Mouse (Mus musculus): ENCODE results near the gene Sh3gl1. TPM values are rescaled to one million over a fixed set of nuclear protein-coding genes. Genes with fewer than 3 reads are reported as not detected.

Sh3gl1 gene
- polyA plus RNA-seq, 1 experiment from 2014 or later: 124 TPM

DNA sequence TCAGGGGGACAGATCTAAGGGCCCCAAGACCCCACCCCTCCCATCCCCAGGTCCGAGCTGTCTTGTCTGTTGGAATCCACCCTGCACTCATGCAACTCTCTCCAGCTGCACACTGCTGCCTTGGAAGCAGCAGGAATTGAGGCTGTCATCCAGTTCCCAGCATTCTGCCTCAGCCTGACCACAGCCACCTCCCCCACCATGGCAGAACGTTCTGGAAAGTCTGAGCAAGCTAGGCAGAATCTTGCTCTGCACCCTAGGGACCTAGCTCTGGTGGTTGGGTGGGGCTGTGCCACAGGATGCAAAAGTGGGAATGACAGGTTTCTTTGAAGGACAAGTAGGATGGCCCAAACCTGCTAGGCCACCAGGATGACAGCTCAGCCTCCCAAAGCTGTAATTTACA lies 12.0 kb downstream of the Sh3gl1 start:
- Histone ChIP-seq H3K4me2 (replicated peaks) (no peak overlapping the region), H3K9ac (no peak overlapping the region), H3K4me1 (replicated peaks) (peaks cover 19% of the 10 kb centered on the region), H3K9me3 (no peaks in the 10 kb centered on the region), H3K36me3 (peaks cover 5% of the 10 kb centered on the region; the same call in 1 of the 2 replicates), H3K27me3 (replicated peaks) (no peaks in the 10 kb centered on the region), H3K27ac (no peak overlapping the region), H3K4me3 (replicated peaks) (no peak overlapping the region)
- WGBS: 71% methylated on average over 2 of the region's 2 CpGs
- ATAC-seq: no peak

DNA sequence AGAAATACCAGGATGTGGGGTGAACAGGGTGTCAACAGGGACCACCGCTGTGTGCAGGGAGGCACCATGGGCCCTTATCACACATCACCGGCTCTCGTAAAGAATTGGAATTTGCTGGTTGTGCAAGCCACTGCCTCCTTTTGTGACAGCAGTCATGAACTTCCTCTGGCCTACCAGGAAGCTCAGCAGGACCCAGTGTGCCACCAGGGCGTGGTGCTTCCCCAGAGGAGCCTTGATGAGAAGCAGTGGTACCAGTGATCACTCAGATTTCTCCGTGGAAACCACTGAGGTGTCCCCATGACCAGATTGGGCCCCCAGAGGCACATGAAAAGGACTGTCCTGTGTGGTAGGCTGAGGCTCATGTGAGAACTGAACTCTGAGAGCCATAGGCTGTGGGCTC lies 13.0 kb downstream of the Sh3gl1 start:
- Histone ChIP-seq H3K4me1 (replicated peaks) (peaks cover 19% of the 10 kb centered on the region), H3K27ac (peak overlapping the region; percentile 13; the same call in 1 of the 2 replicates), H3K36me3 (peaks cover 11% of the 10 kb centered on the region), H3K4me3 (replicated peaks) (no peak overlapping the region), H3K9ac (no peak overlapping the region), H3K9me3 (no peaks in the 10 kb centered on the region), H3K4me2 (replicated peaks) (no peak overlapping the region), H3K27me3 (replicated peaks) (no peaks in the 10 kb centered on the region)
- no peak for ATAC-seq
- 62% methylated on average over 5 of the region's 5 CpGs for WGBS

DNA sequence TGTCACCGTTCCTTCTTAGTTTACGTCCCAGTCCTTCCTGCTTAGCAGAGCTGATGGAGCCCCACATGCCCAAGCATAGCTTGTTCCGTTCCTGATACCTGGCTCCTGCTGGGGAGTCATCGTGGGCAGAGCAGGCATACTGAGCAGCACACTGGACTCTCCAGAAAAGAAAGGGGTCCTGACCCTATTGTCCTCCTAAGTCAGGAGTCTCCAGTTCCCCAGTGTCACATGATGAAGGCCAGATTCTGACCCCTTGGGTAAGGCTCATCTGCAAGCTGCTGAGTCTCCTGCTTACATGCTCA lies 13.5 kb downstream of the Sh3gl1 start:
- WGBS: 78% methylated on average over 4 of the region's 4 CpGs

DNA sequence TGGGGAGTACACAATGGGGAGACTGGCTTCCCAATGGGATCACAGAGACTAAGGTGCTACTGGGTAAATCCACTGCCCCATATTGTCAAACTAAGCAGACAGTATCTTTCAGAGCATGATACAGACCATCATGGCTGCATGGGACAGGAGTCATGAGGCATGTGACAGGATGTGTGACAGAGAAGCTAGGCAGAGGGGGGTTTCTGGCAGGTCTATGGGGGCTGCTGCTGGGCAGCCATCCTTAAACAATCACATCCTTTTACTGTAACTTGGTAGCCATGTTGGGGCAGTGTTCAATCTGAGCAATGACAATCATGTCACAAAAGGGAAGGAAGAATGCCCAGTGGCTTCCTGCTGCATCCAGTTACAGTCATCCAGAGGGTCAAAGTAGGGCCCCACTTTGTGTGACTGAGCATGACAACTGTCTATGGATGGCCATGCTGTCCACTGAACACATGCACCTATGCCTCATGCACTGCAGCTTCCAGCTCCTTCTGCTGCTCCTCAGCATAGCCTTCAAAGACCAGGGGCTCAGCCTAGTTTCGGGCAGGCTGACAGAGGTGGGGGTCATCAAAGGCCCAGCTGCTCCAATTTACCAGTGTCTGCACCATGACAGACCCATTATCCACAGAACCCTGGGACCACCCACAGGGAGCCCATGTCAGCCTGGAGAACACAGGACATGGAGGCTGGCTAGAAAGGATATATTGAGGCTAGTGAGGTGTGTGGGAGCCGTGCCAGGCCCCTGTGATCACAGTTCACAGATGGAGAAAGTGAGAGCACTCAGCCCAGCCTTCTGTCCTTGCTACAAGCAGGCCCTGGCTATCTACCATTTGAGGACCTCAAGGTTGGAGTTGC lies 14.1 kb downstream of the Sh3gl1 start:
- H3K9me3 ChIP-seq: no peaks in the 10 kb centered on the region
- no peak overlapping the region for H3K9ac ChIP-seq
- ATAC-seq: no peak
- WGBS: 57% methylated on average over 2 of the region's 2 CpGs
- no peak overlapping the region for H3K27ac ChIP-seq
- H3K4me2 ChIP-seq (replicated peaks): no peak overlapping the region
- H3K4me1 ChIP-seq (replicated peaks): peaks cover 19% of the 10 kb centered on the region
- H3K27me3 ChIP-seq (replicated peaks): no peaks in the 10 kb centered on the region
- H3K36me3 ChIP-seq: peaks cover 20% of the 10 kb centered on the region
- H3K4me3 ChIP-seq (replicated peaks): no peak overlapping the region

More for the DNA sequence above, 13.5 kb downstream of the Sh3gl1 start:
- H3K36me3 ChIP-seq: peaks cover 15% of the 10 kb centered on the region
- H3K4me3 ChIP-seq (replicated peaks): no peak overlapping the region
- no peak overlapping the region for H3K9ac ChIP-seq
- H3K27ac ChIP-seq: no peak overlapping the region
- no peak overlapping the region for H3K4me2 ChIP-seq (replicated peaks)
- no peaks in the 10 kb centered on the region for H3K27me3 ChIP-seq (replicated peaks)
- H3K4me1 ChIP-seq (replicated peaks): peaks cover 19% of the 10 kb centered on the region
- H3K9me3 ChIP-seq: no peaks in the 10 kb centered on the region
- no peak for ATAC-seq

DNA sequence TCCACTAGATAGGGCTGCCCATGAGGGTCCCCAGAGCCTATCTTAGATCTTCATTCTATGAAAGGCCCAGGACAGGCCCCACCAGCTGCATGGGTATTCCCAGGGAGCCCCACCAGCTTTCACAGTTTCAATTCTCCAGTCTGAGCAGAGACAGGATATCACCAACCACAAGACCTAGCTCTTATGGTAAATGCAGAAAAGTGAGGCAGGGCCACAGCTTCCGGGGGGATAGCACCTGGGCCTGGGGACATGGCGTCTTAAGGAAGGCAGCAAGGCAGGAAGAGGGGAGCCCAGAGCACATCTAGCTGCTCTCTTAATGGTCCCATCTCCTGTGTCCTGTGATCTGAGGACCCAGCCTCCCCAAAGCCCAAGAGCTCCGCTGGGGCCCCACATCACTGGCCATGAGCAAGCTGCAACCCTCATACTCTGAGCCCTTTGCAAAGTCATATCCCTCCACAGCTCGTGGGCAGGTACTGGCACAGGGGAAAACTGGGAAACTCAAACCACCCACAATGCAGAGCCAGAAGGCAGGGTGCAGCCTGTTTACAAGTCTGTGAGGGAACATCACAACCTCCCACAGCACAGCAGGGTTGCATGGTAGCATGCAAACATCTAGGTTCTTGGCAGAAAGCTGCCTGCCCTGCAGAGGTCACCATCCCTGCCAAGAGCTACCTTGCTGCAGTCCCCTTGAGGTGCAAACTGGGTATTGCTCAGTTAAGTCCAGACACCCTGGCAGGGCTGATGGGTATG lies 15.1 kb downstream of the Sh3gl1 start:
- Histone ChIP-seq H3K27ac (no peak overlapping the region), H3K4me2 (replicated peaks) (no peak overlapping the region), H3K27me3 (replicated peaks) (no peaks in the 10 kb centered on the region), H3K9ac (no peak overlapping the region), H3K36me3 (peaks cover 31% of the 10 kb centered on the region), H3K4me1 (replicated peaks) (peaks cover 19% of the 10 kb centered on the region), H3K9me3 (no peaks in the 10 kb centered on the region), H3K4me3 (replicated peaks) (no peak overlapping the region)
- no peak for ATAC-seq
- 82% methylated on average over 4 of the region's 4 CpGs for WGBS

DNA sequence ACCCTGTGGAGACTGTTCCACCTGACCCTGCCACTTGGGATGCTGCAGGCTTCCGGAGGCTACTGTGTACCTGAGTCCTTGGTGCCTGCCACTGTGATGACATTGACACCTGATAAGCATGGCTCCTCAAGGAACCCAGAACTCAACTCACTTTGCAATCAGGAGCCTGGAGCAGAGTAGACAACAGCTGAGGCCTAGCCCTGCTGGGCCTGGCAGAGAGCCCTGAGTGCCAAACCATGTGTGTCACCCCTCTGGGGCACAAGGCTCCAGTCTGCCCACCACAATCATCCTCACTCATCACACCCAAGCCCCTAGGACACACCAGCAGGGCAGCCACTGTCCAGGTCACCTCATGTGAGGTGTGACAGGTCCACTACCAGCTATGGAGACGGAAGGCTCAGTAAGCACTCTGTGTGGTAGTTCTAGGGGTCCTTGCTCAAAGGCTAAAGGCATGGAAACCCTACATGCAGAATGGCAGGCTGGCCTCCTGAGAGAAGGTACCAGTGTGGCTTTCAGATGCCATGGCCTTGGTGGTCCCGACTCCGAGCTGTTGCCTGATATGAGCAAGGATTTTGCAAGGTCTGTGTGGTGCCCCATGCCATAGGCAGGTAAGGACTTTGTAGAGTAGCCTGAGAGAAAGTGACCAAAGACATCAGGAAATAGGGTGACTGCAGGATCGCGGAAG lies 15.9 kb downstream of the Sh3gl1 start:
- H3K9me3 ChIP-seq: no peaks in the 10 kb centered on the region
- no peak overlapping the region for H3K27ac ChIP-seq
- WGBS: 90% methylated on average over 6 of the region's 6 CpGs
- no peak overlapping the region for H3K4me2 ChIP-seq (replicated peaks)
- H3K9ac ChIP-seq: no peak overlapping the region
- peaks cover 39% of the 10 kb centered on the region for H3K36me3 ChIP-seq
- no peak for ATAC-seq
- no peaks in the 10 kb centered on the region for H3K27me3 ChIP-seq (replicated peaks)
- H3K4me3 ChIP-seq (replicated peaks): no peak overlapping the region
- peaks cover 19% of the 10 kb centered on the region for H3K4me1 ChIP-seq (replicated peaks)

DNA sequence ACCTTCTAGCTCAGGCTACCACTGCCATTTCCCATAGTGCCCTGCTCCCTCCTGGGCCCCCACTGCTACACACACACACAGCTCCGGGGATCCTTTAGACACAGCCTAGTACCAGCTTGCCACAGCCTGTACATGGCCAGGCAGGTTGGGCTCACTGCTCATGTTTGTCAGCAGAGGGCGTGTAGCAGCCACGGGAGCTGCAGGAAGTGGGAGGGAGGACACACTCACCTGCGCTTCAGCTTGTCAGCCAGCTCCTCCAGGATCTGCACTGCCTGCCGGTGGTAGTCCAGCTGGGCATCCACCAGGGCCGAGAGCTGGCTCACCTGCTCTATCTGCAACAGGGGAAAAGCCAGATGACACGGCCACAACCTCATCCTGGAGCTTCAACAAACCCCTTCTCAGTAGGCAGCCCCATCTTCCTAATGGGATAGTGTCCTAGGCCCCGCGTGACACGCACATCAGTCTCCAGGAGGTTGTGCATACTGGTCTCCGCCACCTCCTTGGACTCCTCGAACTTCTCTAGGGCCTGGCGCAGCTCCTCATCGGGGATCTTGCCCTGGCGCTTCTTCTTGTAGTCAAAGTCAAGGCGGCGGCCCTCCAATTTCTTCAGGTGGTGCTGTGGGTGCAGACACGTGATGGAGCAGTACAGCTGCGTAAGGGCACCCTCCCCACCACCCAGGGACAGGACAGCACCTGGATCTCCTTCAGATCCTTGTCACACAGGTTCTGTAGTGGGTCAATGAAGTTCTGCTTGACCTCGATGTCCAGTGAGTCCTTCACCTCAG lies 17.9 kb downstream of the Sh3gl1 start:
- peaks cover 47% of the 10 kb centered on the region for H3K36me3 ChIP-seq
- peak; percentile 48 for ATAC-seq
- WGBS: 67% methylated on average over 20 of the region's 20 CpGs

DNA sequence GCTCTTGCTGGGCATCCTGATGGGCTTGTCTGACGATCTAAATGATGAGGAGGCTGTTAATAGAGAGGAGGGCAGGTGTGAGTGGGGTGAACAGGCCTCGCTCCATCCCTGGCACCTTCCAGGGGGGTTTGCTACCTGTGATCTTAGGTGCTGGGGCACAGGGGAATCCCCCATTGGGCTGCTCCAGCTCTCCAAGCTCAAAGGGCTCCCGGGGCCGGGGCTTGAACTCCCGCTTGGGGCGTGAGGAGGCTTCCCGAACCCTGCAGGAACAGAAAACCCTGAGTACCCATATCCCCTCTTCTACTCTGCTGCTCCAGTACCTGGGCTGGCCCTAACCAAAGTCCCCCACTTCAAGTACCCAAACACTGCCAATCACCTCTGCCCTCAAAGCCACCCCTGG lies 18.6 kb downstream of the Sh3gl1 start:
- H3K27ac ChIP-seq: no peak overlapping the region
- WGBS: 86% methylated on average over 7 of the region's 7 CpGs
- H3K4me1 ChIP-seq (replicated peaks): 0 out of 2 replicates have a peak, but pooled peaks cover 4% of the 10 kb centered on the region
- H3K4me3 ChIP-seq (replicated peaks): no peak overlapping the region
- H3K9ac ChIP-seq: no peak overlapping the region
- no peak overlapping the region for H3K4me2 ChIP-seq (replicated peaks)
- no peaks in the 10 kb centered on the region for H3K9me3 ChIP-seq
- no peak; the same call in 1 of the 2 replicates for ATAC-seq
- no peaks in the 10 kb centered on the region for H3K27me3 ChIP-seq (replicated peaks)
- peaks cover 49% of the 10 kb centered on the region for H3K36me3 ChIP-seq

More for the DNA sequence above, 17.9 kb downstream of the Sh3gl1 start:
- no peak overlapping the region for H3K4me2 ChIP-seq (replicated peaks)
- H3K4me1 ChIP-seq (replicated peaks): peaks cover 11% of the 10 kb centered on the region
- H3K4me3 ChIP-seq (replicated peaks): no peak overlapping the region
- H3K9me3 ChIP-seq: no peaks in the 10 kb centered on the region
- H3K27me3 ChIP-seq (replicated peaks): no peaks in the 10 kb centered on the region
- no peak overlapping the region for H3K27ac ChIP-seq
- no peak overlapping the region for H3K9ac ChIP-seq

DNA sequence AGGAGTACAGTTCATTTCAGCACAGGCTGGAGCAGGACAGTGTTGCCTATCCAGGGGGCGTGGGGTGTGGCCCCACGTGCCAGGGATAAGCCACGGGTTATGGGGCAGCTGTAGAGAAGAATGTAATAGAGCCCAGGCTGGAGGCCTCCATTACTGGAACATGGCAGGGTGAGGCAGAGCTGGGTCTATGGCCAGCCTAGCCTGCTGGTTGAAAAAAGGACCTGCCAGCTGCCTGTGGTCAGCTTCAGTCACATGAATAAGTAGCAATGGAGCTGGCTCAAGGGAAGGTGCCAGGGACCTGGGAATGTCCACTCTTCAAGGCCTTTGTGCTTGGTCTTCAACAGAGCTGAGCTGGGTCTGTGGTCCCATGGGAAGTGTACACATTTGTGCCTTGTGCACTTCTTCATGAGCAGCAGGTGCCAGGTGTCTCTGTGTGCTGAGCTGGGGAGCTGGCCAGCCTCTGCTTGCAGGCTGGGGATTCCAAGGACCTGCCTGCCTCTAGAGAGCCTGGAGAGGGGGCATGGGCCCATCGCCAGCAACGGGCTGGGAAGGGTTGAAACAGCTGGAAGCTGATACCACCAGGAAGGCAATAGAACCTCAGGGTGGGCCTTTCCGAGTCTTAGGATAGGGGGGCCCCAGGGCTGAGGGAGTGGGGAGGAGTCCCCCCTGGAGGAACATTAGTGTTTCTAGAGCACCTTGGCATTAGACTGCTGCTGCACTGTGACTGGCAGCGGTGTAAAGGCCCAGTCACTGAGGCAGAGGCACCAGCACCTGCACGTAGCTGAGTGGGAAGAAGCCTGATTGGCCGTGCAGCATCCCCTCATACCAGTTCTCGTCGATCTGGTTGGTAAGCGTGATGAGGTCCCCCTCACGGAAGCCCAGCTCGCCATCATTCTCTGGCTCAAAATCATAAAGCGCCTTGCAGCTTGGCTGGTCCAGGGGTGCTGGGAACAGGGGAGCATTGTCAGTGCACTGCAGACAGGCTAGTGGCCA lies 19.3 kb downstream of the Sh3gl1 start:
- no peaks in the 10 kb centered on the region for H3K4me1 ChIP-seq (replicated peaks)
- no peaks in the 10 kb centered on the region for H3K9me3 ChIP-seq
- H3K4me3 ChIP-seq (replicated peaks): no peak overlapping the region
- ATAC-seq: no peak
- H3K36me3 ChIP-seq: peaks cover 49% of the 10 kb centered on the region
- H3K4me2 ChIP-seq (replicated peaks): no peak overlapping the region
- no peak overlapping the region for H3K9ac ChIP-seq
- H3K27me3 ChIP-seq (replicated peaks): no peaks in the 10 kb centered on the region
- WGBS: 81% methylated on average over 15 of the region's 15 CpGs
- no peak overlapping the region for H3K27ac ChIP-seq

DNA sequence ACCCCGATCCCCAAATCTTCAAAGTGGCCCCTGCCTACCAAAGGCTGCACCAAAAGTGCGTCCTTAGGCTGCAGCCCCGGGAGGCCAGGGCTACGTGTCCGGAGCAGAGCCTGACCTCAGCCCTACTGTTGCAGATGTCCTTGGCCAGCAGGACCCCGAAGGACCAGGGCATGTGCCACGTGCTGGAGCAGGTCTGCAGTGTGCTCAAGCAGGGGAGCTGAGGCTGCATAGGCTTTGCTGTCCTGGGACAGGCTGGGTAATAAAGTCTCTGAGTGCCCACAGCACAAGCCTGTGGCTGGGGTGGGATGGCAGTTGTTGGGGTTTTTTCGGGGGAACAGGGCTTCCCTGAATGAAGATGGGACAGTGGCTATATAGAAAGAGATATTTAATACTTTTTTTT lies 20.1 kb downstream of the Sh3gl1 start:
- no peak overlapping the region for H3K4me2 ChIP-seq (replicated peaks)
- H3K4me1 ChIP-seq (replicated peaks): no peaks in the 10 kb centered on the region
- no peak for ATAC-seq
- no peak overlapping the region for H3K27ac ChIP-seq
- 86% methylated on average over 8 of the region's 8 CpGs for WGBS
- peaks cover 54% of the 10 kb centered on the region for H3K36me3 ChIP-seq
- H3K9ac ChIP-seq: no peak overlapping the region
- H3K9me3 ChIP-seq: no peaks in the 10 kb centered on the region
- no peaks in the 10 kb centered on the region for H3K27me3 ChIP-seq (replicated peaks)
- no peak overlapping the region for H3K4me3 ChIP-seq (replicated peaks)

DNA sequence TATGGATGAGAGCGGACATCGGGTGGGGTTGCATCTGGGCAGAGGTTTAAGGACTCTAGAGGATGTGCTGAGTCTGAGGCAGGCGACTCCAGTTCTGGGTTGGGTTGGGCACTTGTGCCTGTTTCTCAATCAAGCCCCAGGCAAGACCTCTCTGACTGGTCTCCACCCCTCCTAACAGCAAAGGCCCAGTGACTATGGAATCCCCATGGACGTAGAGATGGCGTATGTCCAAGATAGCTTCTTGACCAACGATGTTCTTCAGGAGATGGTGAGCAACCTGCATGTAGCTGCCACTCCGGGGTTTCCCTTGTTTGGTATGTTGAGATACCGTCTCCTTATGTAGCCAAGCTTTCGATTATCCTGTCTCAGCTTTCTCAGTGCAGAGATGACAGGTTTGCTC lies 21.1 kb downstream of the Sh3gl1 start:
- Histone ChIP-seq H3K9ac (no peak overlapping the region), H3K4me1 (replicated peaks) (peaks cover 7% of the 10 kb centered on the region), H3K36me3 (peaks cover 54% of the 10 kb centered on the region), H3K27me3 (replicated peaks) (no peaks in the 10 kb centered on the region), H3K9me3 (no peaks in the 10 kb centered on the region), H3K4me3 (replicated peaks) (no peak overlapping the region), H3K4me2 (replicated peaks) (no peak overlapping the region), H3K27ac (no peak overlapping the region)
- no peak for ATAC-seq
- WGBS: 91% methylated on average over 9 of the region's 9 CpGs

All from intestine, embryonic 15.5 days (tissue).